Mouse (Mus musculus) spleen, adult 2 months (tissue): ENCODE measurements around the gene Tjap1.

Source experiments
- CTCF ChIP-seq: fragments of 200-500 bp; IDR thresholded peaks from 2 replicates; pipeline ENCODE4 v1.5.1; 2011; ENCODE audit warnings: mild to moderate bottlenecking, inconsistent platforms; ENCODE audit not compliant: insufficient read depth, insufficient read length, insufficient replicate concordance; ENCODE audit errors: extremely low read depth
- POLR2A ChIP-seq: fragments of 200-500 bp; IDR thresholded peaks from 2 replicates; pipeline ENCODE4 v1.6.1; 2011; ENCODE audit warnings: low read depth, low read length, inconsistent platforms

GRCm38 (mm10) chr17:46265502-46265901, 17.3 kb downstream of the Tjap1 start:
- TF ChIP-seq CTCF: no peak
- no peak for TF ChIP-seq POLR2A
